Mouse (Mus musculus): ENCODE results near the gene Asphd2.

The Asphd2 gene

DNA sequence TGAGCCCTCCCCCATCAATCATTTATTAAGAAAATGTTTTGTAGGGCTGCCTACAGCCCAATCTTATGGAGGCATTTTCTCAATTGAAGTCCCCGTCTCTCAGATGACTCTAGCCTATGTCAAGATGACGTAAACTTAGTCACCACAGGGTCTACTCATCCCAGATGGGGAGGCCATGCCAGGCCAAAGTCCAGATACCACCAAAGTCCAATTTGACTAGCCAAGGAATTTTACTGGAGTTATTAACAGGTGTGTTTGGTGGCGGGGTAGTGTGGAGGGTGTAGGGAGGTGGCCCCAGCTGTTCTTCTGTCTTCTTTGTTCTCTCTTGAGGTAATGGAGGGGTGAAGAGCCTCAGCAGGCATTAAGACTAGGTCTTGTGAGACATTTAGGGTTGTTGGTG lies 34.6 kb downstream of the Asphd2 start:
- in situ Hi-C loops (cut with MboI; ENCODE audit: unreplicated experiment in 2 of 2) = loop anchor here in 1 of 2 experiments (25.0 kb wide), 1 partner anchor 973 kb away; no protein-coding TSS in a partner anchor

GRCm38 (mm10) chr5:112359520-112359919 lies 35.1 kb downstream of the Asphd2 start:
- in situ Hi-C loops (cut with MboI; ENCODE audit: unreplicated experiment in 2 of 2) = loop anchor here in 1 of 2 experiments (25.0 kb wide), 1 partner anchor 972 kb away; no protein-coding TSS in a partner anchor

GRCm38 (mm10) chr5:112356322-112356721 lies 38.3 kb downstream of the Asphd2 start:
- in situ Hi-C loops (cut with MboI; ENCODE audit: unreplicated experiment in 2 of 2) = loop anchor here in 1 of 2 experiments (25.0 kb wide), 1 partner anchor 969 kb away; no protein-coding TSS in a partner anchor

GRCm38 (mm10) chr5:112355910-112356309 lies 38.8 kb downstream of the Asphd2 start, which contains the start of gene Gm6583:
TSS of gene Gm6583 (minus strand) at chr5:112356033.
- in situ Hi-C loops (cut with MboI; ENCODE audit: unreplicated experiment in 2 of 2) = loop anchor here in 1 of 2 experiments (25.0 kb wide), 1 partner anchor 969 kb away; no protein-coding TSS in a partner anchor

DNA sequence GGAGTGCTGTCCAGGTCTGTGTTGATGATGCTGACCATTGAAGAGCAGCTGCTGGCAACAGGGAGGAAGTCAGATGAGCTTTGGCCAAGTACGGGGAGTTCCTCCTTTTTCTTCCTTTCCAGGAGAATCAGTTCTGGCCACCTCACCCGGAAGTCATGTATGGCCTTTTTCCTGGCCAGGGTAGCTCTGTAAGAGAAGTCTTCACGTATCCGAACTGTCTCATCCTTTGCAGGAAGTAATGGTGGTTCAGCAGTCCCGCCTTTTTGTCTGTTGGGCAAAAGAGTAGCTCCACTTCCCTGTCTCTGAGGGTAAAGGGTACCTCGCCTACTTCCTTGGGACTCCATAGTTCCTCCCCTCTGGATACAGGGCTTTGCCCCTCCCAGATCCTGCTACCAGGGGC lies 39.2 kb downstream of the Asphd2 start:
- in situ Hi-C loops (cut with MboI; ENCODE audit: unreplicated experiment in 2 of 2) = loop anchor here in 1 of 2 experiments (25.0 kb wide), 1 partner anchor 968 kb away; no protein-coding TSS in a partner anchor

DNA sequence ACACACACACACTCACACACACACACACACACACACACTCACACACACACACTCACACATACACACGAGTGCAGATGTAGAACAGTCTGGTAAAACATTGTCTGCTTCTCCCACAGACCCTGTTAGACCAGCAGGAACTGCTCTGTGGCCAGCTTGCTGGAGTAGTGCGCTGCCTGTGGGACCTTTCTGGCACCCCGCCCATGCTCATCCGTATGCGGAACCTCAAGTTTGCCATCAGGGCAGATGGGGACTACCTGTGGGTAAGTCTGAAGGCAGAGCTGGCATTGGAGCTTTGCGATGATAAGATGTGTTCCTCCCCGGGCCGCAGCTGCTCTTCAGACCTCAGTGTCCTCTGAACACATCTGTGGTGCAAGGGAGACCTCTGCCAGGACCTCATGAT lies 45.5 kb downstream of the Asphd2 start:
- in situ Hi-C loops (cut with MboI; ENCODE audit: unreplicated experiment in 2 of 2) = loop anchor here (10.0 to 25.0 kb wide), 2 partner anchors 76 to 1012 kb away; partner anchors contain the start of gene Pitpnb (in 1 of the 2)

- in situ Hi-C loops (cut with MboI; ENCODE audit: unreplicated experiment in 2 of 2) = loop anchor here (10.0 to 25.0 kb wide), 2 partner anchors 78 to 1009 kb away; partner anchors contain the start of gene Pitpnb (in 1 of the 2)
These were observed 48.3 kb downstream of the Asphd2 start for GRCm38 (mm10) chr5:112346211-112346965.

DNA sequence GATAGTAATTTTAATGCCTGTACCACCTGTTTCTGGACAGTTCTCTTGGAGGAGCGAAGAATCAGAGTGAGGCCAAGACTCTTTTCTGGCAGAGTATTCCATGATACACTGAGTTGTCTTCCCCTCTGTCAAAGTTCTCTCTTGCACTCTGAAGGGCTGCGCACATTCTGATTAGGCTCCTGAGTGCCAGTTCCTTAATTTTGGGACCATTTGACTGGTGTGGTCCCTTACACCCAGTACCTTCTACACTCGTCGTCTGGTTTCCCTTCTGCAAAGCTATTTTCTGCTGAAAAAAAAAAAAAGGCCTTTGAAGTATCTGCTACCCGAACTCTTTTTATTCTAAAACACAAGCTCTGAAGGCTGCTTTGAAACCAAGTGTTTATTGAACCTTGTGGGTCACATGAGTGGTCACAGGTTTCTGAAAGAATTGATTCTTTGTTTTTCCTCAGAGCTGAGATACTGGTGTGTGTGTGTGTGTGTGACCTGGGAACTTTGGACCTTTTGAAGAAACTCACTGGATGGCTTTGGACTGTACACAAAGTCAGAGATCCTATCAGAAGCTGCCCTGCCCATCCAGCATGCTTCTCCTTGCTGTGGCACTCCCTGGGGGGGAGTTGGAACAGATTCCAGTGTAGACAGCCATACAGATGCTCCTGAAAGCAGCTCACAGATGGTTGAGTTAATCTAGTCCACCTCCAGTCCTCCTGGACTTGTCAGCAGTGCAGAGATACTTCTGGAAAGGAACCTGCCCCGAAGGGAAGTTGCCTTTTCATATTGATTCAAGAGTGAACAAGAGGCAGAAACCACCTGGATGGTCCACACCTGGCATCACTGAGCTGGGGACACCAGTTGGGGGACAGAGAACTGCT lies 50.3 kb downstream of the Asphd2 start:
- in situ Hi-C loops (cut with MboI; ENCODE audit: unreplicated experiment in 2 of 2) = loop anchor here (10.0 to 25.0 kb wide), 2 partner anchors 80 to 1007 kb away; partner anchors contain the start of gene Pitpnb (in 1 of the 2)

DNA sequence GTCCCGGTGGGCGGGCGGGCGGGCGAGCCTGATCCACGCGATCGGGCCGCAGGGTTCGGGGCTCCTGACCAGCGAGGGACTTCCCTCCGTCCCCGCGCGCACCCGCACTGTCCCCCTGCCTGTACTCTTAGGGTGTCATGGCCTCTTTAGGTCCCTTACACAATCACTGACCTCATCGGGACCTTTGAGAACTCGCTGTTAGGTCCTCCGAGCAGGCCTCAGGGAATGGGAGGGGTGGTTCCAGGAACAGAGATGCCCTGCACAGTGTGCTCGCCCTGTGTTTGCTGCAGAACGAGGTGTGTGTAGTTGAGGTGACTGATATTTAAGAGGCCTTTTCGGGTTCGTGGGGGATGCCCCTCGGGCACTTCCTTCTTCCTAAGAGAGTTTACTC lies 51.5 kb downstream of the Asphd2 start:
- in situ Hi-C loops (cut with MboI; ENCODE audit: unreplicated experiment in 2 of 2) = loop anchor here (10.0 to 25.0 kb wide), 2 partner anchors 82 to 1006 kb away; partner anchors contain the start of gene Pitpnb (in 1 of the 2)

GRCm38 (mm10) chr5:112342463-112343204 lies 52.0 kb downstream of the Asphd2 start, which contains the start of the genes Srrd and Hps4:
TSS of gene Srrd (minus strand) at chr5:112343040.
TSS of gene Hps4 (plus strand) at chr5:112343083.
- in situ Hi-C loops (cut with MboI; ENCODE audit: unreplicated experiment in 2 of 2) = loop anchor here (10.0 to 25.0 kb wide), 2 partner anchors 82 to 1005 kb away; partner anchors contain the start of gene Pitpnb (in 1 of the 2)

DNA sequence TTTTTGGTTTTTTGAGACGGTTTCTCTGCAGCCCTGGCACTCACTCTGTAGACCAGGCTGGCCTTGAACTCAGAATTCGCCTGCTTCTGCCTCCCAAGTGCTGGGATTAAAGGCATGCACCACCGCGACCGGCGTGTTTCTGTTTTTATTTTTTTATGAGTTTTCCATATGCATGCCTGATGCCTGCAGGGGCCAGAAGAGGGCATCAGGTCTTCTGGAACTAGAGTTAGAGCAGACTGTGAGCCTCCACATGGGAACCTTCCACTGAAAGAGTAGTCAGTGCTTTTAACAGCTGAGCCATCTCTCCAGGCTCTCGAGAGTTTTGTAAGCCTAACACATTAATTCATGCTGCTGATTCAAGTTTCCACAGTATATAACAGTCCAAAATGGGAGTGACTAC lies 55.5 kb downstream of the Asphd2 start:
- in situ Hi-C loops (cut with MboI; ENCODE audit: unreplicated experiment in 2 of 2) = loop anchor here (5.0 to 25.0 kb wide), 3 partner anchors 97 to 1396 kb away; partner anchors contain the start of genes Ficd (in 1 of the 2) and Pitpnb (in 1 of the 2)

GRCm38 (mm10) chr5:112337004-112337403 lies 57.7 kb downstream of the Asphd2 start:
- in situ Hi-C loops (cut with MboI; ENCODE audit: unreplicated experiment in 2 of 2) = loop anchor here (5.0 to 25.0 kb wide), 3 partner anchors 95 to 1398 kb away; partner anchors contain the start of genes Ficd (in 1 of the 2) and Pitpnb (in 1 of the 2)

GRCm38 (mm10) chr5:112335473-112335872 lies 59.2 kb downstream of the Asphd2 start:
- in situ Hi-C loops (cut with MboI; ENCODE audit: unreplicated experiment in 2 of 2) = loop anchor here (5.0 to 25.0 kb wide), 3 partner anchors 93 to 1399 kb away; partner anchors contain the start of genes Ficd (in 1 of the 2) and Pitpnb (in 1 of the 2)

All from v-Abl transformed pro-B cells (cell line).